Mouse (Mus musculus) urinary bladder, adult 2 months (tissue): ENCODE results near the gene Cacna1c. TPM values are rescaled to one million over a fixed set of nuclear protein-coding genes. Genes with fewer than 3 reads are reported as not detected.

Experiments
- DNase-seq: peaks from one replicate; pipeline ENCODE4 v3.0.0; 2022; ENCODE audit warnings: low spot score
- polyA plus RNA-seq: library from polyadenylated mRNA; depleted of rRNA; stranded (reverse); fragments of >200 nt; gene quantifications from 2 replicates; pipeline ENCODE4 v1.2.3, GENCODE M21; 2012; rRNA removed

Gene Cacna1c
- polyA plus RNA-seq = 11.2 and 26.9 TPM in 2 replicates

DNA sequence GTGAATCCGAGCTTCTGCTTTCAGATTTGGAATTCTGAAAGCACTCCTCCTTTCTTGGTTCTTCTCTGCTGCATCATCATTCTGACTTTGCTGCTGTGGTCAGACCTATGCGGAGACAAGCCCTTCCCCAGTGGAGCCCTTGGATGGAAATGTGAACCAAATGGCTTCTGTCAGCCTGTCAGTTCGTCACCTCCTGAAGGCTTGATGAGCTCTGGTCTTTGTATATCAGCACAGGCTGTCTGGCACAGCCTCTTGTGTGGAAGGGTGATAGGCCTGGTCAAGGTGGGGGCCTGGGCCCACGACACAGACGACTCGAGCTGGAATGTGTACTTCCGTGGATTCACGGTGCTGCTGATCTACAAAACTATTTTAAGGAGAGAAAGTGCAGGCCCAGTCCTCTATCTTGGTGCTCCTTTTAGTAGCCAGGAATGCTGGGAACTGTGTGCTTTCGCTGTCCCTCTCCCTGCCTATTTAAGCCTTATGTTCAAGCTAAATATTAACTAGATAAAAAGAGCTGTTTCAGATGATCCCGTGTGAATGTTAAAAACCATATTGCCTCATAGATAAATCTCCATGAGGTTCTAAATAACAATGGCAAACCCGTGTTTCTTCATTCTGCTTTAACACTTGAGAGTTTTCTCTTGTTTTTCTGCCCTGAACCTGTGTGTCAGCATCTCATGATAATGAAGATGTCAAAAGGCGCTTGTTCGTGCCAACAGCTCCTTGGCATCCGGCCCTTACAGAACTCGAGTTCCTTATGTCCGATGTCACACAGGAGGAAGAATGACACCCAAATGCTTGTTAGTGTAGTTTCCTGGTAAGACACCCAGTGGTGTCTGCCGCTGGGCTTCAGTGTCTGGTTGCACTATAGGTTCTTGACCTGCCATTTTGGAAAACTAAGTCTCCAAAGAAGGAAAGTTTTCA, at the start of gene Cacna1c:
Gene Cacna1c, minus strand, starts transcription at position 37 of the 924 bp plus-strand sequence.
- no peak for DNase-seq

DNA sequence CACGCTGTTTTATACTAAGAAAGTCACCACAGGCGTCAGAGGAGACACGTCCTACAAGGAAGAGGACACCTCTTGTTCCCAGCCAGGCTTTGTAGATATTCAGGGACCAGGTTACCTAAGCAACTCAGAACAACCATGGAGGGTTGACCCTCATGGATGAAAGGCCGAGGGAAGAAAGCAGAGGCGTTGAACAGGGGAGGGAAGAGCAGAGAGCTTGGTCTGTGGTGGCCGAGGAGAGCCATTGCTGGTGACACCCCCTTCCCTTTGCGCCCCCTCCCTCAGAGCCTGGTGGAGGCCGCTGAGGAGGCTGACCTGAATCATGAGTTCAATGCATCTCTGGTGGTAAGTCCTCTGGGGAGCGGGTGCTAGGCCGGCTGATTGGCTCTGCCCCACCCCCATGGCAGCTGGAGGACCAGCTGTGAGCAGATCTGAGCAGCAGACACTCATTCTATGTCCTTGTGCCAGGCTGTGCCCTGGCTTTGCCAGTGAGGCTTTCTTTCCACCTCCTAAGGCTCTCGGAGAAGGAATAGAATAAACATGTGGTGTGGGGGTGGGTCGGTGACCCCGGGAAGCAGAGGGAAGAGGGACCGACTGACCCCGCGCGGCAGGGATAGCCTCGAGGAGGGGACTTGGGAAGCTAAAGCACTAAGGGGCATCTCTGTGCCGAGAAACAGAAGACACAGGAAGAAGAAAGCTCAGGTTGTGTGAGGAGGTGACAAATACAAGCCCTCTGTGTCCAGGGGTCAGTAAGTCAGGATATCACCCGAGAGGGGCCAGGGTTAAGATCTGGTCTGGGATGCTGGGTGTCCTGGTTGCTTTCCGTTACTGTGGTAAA, 44.9 kb upstream of the Cacna1c start:
- DNase-seq = no peak

DNA sequence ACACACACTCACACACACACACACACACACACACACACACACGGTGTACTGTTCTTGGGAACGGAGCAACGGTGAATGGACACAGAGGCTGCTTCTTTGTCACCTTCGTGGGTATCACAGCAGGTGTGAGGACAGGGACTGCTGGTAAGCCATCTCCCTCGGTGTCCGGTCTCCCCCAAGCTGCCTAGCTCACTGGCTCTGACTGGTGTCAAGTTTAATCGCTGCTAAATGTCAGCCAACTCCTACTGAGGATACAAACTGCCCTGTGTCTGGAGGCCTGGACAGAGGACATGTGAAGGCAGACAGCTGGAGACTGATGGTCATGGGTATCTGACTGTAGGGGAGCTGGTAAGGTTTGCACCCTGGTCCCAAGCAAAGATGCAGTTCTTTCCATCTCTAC, 44.0 kb upstream of the Cacna1c start:
- DNase-seq = no peak

DNA sequence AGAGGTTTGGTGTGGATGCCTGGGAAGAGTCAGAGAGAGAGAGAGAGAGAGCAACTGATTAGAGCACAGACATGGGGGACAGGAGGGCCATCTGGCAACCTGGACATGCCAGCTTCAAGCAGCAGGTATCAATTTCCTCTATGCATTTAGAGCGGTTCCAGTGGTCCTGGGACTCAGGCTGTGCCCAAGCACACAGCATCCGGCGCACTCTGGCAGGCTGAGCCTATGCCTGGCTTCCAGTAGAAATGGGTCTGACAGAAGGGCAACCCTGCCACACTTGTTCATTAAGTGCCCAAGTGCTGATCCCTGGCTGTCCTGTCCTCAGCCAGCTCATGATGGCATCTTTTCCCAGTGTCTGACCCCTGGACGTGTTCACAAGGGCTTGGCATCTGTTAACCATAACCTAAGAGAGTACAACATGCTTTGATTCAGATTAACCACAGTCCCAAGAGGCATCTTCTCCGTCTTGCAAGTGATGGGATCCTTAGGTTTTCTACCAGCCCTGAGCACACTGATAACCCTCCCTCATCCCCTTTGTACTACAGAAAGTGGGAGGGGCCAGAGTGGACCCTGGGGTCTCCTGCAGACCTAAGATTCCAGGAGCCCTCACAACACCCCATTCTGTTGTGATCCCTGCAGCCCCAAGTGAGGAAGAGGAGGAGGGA, 43.3 kb upstream of the Cacna1c start:
- no peak for DNase-seq

- no peak for DNase-seq
Observed at GRCm38 (mm10) chr6:119237427-119237989, 41.3 kb upstream of the Cacna1c start.

DNA sequence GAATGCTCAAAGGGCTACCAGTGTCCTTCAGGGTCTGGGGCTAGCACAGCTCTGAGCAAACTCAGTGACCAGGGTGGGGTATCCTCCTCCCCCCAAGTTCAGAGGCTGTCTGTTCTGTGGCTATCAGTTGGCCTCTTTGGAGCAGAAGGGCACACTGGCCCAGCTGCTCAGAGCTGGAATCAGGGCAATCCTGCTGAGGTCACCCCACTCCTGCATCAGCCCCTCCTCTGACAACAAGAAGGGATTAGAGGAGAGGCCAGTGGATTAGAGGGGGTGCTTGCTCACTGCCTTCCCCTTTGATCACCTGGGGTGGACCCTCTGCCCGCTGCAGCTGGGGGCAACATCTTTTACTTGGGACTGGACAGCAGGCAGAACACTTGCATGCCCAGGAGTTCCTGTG, 40.0 kb upstream of the Cacna1c start, which contains the start of gene Cacna2d4:
Gene Cacna2d4, plus strand, starts transcription at position 286 of the 400 bp plus-strand sequence.
- no peak for DNase-seq

DNA sequence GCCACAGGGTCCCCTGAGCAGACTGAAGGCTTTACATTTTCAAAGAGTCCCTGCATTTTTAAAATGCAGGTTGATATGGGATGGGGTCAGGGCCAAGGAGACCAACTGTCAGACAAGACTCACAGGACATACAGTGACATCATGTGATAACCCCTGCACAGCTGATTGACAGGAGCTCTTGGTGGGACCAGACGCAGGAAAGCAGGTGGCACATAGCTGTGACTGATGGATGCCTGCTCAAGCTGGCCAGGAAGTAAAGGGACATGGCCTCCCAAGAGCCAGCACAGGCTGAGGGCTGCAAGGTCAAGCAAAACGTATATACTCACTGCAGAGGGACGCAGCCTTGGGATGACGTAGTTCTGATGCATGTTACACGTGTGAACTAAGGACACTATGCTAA, 39.2 kb upstream of the Cacna1c start:
- no peak for DNase-seq

- DNase-seq = no peak
Observed at GRCm38 (mm10) chr6:119233066-119233465, 36.8 kb upstream of the Cacna1c start.

DNA sequence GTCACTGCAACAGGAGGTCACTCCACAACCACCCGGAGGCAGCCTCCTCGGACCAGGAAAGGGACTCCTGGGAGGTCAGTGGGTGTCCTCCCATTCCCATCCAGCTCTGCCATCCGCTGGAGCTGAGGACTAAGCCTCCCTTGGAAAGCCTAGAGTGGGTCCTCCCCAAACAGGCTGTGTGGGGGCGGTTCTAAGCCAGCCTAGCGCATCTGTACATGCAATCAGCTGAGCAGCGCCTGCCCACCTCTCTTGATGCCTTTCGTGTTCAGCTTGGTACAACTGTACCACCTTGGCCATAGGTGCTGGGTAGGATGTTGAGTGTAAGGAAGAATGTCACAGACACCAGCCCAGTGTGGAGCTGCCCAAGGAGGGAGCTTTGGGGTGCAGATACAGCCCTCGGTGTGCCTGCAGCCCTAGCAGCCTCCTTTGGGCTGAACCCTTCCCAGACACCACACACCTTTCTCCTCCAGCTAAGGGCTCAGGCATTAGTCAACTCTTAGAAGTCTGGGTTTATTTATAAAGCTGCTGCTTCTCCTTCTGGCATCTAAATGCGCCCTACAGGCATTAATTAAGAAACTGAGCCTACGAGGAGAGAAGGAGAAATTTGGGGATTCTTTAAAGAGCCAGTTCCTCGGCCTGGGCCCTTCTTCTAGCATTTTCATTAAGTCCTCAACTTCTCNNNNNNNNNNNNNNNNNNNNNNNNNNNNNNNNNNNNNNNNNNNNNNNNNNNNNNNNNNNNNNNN, 32.8 kb upstream of the Cacna1c start:
- no peak for DNase-seq

GRCm38 (mm10) chr6:119227001-119227400, 30.8 kb upstream of the Cacna1c start:
- no peak for DNase-seq

GRCm38 (mm10) chr6:119225731-119226130, 29.5 kb upstream of the Cacna1c start:
- DNase-seq = no peak

DNA sequence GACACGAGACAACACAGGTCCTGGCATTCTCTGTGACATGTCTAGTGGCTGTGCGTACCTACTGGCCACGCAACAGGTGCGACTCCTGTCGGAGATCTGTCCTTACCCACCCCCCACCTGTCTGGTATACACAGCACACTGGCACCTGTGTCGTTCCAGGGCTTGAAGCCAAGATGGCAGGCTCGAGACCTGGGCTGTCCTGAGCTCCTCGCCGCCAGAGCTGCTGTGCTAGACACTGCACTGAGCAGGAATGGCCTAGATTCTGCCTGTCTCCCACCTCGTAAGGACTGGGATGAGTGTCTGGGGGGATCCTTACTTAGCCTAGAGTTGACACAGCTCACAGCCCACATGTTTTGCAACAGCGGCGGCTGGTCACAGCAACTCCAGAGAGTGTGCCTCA, 29.0 kb upstream of the Cacna1c start:
- no peak for DNase-seq

DNA sequence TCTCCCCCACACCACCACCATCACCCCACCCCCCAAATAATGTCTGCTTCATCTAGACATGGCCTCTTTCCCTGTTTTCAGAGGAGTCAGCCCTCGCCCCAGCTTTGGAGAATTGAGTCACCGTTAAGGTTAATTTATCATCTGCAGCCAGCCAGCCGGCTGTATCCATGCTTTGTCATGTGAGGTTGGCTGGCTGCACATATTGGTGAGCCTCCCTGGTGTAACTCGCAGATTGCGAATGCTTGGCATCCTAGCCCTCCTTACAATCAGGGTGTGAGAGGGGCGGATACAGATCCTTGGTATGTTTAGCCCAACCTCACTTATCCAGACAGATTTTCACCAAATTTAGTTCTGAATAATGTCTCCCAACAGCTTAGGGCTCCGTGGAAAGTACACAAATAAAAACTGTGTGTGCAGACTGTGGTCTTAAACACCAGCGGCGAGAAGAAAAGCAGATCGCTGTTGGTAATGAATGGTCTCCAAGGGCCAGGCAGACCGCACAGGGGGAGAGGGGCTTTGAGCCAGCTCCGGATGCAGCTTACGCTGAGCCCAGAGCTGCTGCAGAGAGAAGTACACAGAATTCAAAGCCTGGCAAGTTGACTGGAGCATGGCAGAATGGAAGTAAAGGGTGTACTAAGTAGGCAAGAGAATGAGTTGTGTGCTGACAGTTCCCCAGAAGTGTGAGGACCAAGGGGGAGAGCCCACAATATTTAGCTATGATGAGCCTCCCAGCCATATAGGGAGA, 28.4 kb upstream of the Cacna1c start:
- no peak for DNase-seq

DNA sequence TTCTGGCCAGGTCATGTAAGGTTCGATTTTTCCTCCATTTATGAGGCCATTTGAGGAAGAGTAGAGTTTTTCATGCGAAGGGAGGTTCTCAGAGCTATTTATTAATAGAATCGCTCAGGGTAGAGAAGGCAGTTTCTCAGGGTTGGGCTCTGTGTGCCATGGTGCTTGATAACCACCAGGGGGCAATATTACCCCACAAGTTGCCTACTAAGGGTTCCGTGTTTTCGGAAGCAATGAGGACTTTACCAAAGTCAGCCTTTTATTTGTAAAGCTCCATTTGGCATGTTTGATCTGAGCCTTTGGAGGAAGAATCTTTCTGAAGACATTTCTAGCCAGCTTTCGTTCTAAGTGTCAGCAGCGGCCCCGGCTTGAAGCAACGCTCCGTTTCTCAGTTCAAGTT, 24.1 kb upstream of the Cacna1c start:
- DNase-seq = peak; percentile 16

- peak; percentile 19 for DNase-seq
Observed at GRCm38 (mm10) chr6:119219237-119219870, 23.1 kb upstream of the Cacna1c start.

- peak; percentile 8 for DNase-seq
Observed at GRCm38 (mm10) chr6:119218591-119218990, 22.4 kb upstream of the Cacna1c start.

- DNase-seq = peak; percentile 20
Observed at GRCm38 (mm10) chr6:119217661-119218060, 21.4 kb upstream of the Cacna1c start.

DNA sequence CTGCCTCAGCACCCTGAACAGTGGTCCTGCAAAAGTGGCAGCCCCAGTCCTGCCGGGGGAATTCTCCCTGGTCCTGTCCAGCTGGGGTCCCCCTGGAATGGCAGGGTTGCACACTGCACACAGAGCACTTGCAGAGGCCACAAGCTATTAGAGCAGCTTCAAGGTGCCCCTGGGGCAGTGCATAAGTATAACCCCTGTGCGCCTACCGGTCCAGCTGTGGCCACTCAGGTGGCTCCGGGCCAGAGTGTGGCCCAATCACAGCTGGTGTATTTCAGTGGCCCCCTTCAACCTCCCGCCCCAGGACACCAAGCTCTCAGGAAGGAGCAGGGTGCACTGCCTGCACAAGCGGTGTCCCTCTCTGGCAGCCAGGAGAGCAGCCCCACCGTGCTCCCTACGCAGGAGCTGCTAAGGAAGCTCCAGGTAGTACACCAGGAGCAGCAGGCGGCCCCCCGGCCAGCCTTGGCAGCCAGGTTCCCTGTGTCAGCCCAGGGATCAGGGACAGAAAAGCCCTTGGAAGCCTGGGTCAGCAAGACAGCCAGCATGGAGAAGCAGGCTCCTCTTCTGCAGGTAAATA, 18.9 kb upstream of the Cacna1c start:
- peak; percentile 19 for DNase-seq

DNA sequence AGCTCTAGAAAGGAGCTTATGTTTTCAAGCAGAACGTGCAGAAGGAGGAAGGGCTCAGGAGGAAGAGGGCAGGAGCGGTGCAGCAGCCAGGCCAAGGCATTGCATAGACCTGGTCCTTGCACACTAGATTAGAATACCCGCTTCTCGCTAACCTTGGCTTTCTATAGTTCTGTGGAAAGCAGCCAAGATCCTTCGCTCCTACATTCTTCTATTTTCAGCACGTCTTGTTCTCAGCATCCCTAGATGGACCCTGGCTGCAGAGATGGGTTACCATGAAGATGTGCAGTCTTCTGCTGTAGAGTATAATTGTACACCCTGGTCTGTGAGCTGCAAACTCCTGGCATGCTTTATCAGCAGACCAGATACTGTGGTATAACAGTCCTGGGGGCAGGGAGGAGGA, 18.0 kb upstream of the Cacna1c start:
- DNase-seq = peak; percentile 9
